Mouse (Mus musculus): Measurements from ENCODE around the gene Banf2.

Gene Banf2

DNA sequence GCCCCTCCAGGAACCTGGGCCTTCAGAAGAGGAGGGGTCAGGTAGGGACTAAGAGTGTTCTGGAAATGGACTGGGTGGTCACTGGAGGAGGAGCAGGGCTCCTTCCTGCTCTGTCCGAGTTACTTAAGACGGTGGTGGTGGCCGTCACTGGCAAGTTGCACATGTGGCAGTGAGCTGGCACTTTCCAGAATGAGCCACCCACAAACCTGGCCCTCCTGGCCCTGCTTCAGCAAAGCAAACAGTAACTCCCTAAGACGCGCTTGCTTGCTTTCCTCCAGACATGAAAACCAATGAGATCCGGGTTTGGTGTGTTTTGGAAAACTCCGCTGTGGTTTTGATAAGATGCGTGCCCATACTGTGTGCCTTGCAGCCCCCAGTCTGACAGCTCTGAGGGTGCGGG lies 7.5 kb upstream of the Banf2 start:
- no peak for DNase-seq (ENCODE audit: low spot score in 2 of 2)

DNA sequence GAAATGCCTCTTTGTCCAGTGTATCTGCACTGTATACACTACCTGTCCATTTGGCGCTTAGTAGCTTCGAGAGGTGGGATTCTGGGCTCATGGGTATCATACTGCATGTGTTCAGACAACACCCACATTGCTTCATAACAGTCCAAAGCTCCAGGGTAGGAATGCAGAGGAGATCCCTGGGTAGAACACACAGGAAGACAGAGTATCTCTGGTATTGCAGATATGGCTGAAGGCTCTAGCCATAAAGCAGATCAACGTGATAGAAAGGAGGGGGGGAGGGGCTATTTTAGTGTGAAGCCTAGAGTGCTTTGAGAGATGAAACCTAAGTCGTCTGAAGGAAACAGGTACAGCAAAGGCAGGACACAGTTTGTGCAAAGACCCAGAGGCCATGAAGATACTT lies 6.4 kb upstream of the Banf2 start:
- DNase-seq (ENCODE audit: low spot score in 2 of 2), result no peak

DNA sequence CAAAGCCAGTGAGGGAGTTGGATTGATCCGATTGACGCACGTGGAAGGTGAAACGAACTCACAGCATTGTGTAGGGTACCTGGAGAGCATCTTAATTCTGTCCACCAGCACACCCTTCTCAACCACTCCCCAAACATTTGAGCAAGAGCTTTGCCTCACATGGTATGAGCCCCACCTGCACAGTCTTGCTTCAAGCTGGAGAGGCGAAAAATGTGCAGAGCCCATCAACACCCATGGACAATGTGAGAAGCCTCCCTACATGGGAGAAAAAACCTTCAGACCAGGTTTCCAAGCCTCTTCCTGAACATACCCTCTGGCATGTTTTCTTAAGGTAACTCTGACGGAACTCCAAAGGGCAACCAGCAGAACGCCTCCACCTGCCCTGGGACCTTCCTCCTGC lies 2.1 kb upstream of the Banf2 start:
- no peak for DNase-seq (ENCODE audit: low spot score in 2 of 2)

DNA sequence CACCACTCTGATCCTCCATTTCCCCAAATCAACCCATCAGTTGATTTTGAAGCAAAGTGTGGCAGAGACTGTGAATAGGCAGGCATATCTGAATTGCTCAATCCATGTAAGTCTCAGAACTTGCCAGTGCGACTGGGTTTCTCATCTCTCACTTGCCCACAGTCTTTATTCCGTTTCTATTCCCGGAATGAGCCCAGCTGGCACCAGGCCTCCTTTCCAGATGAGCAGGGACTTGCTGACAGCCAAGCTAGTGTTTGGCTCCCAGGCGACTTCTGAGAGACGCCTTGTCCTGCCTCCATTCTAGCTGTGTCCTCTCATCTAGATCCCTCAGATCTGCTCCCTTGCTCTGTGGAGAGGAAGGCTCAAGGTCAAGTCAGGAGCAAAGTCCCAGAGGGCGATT lies 11.9 kb downstream of the Banf2 start:
- peak; percentile 79 for DNase-seq (ENCODE audit: low spot score in 2 of 2)

DNA sequence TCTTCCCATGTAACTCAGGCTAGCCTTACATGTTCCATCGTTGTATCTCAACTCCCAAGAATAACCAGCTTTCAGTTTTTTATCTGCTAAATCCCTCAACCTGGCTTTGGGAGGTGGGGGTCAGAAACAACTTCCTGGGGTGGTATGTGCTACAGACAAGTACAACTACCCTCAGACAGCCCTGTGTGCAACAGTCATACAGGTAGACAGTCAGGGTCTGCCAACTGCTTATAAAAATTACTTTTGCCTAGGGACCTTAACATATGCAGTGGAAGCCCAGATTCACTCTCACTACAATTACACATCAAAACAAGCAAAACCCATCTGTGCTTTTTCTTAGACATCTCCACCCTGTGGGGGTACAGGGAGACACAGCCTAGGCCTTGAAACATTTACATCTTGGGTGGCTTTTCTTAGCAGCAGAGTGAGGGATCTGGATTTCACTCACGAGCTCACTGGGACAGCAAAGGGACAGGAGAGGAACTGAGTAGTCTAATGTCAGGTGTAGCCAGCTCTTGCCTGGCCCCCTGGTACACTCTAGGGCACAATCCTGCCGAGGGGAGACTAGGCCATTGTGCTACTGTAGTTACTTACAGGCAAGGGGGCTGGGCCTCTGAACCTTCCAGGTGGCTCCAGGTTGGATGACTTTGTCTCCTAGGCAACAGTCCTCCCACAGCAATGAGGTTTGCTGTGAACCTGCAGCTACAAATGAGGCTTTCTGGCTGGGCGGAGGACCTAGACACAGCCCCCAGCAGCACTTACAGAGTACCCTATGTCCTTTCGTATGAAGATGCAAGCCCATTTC lies 13.1 kb downstream of the Banf2 start:
- DNase-seq (ENCODE audit: low spot score in 2 of 2), result peak; percentile 31 to 52

DNA sequence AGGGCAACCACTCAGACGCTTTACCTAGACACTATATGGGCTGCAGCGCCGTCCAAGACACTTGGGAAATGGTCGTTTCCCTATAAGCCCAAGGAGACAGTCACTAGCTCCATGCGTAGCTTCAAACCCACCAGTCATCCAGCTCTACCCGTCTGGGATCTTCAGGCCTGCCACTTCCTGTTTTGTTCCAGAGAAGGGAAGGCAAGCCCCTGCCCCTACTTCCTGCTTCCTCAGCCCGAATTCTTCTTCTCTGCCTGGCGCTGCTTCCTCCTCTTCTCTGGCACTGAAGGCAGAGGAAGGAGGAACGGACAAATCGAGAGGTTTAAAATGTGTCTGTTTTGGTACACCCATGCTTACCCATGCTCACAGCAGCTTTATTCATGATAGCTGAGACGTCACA lies 14.1 kb downstream of the Banf2 start:
- DNase-seq (ENCODE audit: low spot score in 2 of 2), result peak in 1 of 2 experiments; percentile 10

DNA sequence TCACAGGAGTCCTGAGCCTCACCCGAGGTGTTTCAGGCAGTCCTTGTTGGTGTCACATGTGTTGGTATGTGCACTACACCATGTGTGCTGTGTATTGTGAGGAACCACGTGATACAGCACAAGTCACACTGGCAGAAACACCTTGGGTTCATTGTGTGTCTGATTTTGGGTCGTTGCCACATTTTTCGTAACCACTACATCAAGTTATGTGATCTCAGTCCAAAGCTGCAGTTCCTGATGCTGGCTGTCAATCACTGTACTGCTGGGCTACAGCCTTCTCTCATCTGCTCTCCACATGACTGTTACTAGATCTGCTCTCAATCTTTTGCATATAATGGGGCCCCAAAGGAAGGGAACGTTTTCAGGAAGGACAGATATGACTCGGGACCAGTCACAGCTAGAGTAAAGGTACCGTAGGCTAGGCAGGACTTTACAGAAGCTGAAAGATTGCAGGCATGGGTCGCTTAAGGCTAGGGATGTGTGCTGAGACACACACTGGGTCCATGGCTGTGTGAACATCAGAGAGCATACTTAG lies 17.4 kb downstream of the Banf2 start:
- no peak for DNase-seq (ENCODE audit: low spot score in 2 of 2)

DNA sequence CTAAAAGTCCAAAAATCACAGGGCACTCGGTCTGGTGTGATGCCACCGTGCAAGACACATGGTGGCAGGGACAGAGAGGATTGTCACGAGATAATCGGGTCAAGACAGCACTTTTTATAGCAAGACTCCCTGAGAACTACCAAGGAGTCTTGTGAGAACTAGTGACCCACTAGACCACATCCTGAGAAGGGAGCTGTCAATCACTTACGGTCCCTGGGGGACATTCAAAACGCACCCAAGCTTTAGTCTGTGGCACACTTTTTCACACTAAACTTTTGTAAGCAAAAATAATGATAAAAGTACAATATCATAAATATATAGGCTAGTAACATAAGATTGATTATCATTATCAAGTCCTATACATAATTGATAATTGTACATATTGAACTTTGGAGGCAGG lies 18.0 kb downstream of the Banf2 start:
- DNase-seq (ENCODE audit: low spot score in 2 of 2), result no peak

DNA sequence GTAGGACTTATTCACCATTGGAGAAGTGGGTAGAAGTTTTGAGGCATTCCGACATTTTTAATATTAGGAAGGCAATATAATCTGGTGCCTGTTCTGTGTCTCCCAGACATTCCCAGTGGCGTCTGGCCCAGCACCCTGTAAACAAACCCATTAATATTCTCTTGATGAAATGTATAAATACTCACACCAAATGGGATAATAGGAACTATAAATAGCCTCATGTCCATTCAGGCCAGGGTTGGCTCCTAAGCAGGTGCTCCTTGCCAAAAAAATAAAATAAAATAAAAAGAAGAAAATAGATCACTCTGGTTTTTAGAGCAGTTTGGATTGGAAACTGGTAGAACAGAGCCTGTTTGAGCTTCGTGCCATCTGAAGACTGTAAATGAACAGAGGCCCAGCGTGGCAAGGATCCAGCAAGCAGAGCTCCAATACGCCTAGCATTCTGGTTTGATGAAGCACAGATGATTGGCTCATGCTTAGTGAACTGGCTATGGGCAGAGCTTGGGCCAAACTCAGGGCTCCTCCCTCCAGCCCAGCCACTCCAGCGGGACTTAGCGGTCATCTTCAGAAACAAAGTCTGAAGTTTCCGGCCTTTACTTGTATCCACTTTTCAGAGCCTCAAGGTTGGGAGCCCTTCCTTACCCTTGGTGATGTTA lies 19.7 kb downstream of the Banf2 start:
- DNase-seq (ENCODE audit: low spot score in 2 of 2), result peak; percentile 48 to 61

DNA sequence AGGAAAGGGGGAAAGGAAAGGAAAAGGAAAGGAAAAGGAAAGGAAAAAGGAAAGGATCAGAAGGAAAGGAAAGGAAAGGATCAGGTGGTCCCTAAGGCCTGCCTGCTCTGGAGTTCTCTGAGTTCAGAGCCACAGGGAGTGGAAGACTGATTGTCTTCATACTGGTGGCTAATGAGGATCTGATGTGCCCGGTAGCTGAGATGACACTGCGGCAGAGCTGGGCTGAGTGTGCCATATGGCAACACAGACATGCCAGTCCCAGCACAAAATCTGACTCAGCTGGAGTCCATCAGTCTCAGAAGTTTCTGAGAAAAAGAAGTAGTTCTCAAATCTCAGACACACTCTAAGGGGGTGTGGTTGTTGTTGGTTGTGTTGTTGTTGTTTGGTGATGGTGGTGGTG lies 24.9 kb downstream of the Banf2 start:
- DNase-seq (ENCODE audit: low spot score in 2 of 2), result no peak

DNA sequence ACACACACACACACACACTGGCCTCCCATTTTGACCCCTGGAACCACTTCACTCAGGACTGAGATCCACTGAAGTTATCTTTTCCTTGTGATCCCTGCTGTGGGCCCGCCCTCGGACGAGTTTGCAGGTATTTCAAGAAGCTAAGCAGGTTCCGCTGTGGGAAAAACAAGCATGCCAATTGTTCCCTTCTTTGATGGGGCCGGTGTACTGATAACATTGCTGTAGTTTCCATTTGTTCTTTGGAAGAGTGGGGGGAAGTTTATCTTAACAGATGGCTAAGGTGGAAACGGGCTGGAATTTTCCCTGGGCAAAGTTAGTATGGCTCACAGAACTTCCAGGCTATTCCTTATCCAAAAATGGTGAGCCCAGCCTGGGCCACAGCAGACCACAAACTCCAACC lies 28.8 kb downstream of the Banf2 start:
- DNase-seq (ENCODE audit: low spot score in 2 of 2), result no peak

DNA sequence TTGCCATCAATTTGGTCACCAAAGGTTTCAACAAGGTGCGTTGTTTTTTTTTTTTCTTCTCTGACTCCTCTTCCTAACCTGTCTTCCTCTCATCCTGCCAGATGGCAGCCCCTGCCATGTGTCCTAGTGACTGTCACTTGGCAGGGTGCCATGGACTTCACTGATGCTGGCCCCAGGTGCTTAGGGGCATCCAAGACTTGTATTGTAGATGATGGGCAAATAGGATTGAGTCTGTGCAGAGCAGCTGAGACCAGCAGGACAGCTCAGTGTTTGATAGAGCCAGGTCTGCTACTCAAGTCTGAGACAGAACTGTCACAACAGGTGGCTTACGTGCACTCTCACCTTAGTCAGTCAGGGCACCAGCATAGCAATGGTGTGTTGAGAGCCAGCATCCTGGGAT lies 32.6 kb downstream of the Banf2 start:
- no peak for DNase-seq (ENCODE audit: low spot score in 2 of 2)

DNA sequence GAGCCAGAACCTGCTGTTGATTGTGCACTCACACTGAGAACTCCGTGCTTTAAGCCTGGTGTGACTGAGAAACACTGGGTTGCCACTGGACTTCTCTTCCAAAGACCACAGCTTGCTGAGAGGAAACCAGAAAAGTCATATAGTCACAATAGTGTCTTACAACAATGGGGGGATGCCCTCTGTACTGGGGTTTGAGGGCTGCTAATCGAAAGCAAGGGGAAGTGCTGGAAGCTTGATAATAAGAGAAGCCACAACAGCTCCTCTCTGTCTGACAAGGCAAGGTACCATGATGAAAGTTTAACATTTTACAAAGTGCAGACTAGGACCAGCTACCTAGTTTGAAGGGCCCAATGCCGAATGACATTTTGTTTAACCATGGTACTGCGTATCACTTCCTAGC lies 36.8 kb downstream of the Banf2 start:
- no peak for DNase-seq (ENCODE audit: low spot score in 2 of 2)

DNA sequence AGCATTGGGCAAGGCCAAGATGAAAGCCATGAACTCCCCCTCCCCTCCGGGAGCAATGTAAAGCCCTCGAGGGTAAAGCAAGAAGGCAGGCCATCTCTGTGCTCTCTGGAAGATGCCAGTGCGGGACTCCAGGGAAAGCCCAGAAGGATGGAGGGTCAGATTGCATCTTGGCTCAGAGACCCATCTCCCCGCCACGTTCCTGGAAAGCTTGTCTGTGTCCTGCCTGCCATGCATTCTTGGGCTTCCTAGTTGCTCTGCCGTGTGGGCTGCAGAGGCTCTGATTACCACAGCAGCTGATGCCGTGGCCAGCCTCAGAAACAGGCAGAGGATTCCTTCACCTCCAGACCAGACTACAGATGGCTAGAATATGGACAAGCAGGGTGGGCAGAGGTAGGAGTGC lies 37.6 kb downstream of the Banf2 start:
- no peak for DNase-seq (ENCODE audit: low spot score in 2 of 2)

DNA sequence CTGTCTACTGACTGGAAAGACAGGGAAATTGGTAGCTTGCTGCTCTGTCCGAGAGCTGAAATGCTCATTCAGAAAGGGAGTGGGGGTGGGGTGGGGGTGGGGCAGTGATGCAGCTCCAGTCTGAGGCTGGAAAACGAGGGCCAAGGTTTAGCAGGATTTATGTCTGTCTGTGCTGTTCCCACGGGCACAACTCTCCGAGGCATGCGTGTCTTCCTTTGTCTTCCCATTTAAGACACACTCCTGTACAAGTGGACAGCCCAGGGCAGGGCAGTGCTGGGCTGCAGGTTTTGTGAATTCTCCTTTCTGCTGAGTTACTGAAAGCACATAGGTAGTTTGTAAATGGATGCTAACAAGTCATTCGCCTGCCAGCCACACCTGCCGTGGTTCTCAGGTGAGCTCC lies 39.8 kb downstream of the Banf2 start:
- no peak for DNase-seq (ENCODE audit: low spot score in 2 of 2)

DNA sequence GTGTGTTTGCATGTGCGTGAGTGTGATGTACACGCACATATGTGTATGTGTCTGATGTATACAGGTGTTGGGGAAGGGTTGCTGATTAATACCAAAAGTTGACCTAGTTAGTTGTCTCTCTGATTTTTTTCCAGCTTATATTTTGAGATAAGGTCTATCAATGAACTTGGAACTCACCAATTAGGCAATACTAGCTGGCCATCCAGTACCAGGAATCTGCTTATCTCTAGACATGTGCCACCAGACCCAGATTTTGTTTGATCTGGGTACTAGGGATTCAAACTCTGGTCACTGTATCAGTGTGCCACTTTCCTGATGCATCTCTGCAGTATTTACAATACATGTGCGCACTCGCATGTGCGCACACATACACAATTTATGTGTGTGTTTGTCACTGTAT lies 41.2 kb downstream of the Banf2 start:
- no peak for DNase-seq (ENCODE audit: low spot score in 2 of 2)

DNA sequence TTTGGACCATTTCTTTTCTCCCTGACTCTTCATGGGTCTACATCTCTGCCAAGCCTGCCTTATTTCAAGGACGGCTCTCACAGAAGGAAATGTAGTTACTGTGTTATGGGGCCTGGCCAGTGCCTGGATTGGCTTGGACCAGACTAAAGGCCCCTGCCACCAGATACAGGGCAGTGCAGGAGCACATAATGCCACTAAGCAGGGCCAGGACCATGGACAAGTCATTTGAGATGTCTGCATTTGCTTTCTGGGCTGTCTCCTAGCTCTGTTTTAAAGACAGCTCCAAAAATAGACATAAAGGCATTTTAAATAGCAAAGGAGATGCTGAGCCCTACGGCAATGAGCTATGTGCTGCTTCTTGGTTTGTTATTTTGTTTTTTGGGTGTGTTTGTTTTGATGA lies 43.8 kb downstream of the Banf2 start:
- no peak for DNase-seq (ENCODE audit: low spot score in 2 of 2)

DNA sequence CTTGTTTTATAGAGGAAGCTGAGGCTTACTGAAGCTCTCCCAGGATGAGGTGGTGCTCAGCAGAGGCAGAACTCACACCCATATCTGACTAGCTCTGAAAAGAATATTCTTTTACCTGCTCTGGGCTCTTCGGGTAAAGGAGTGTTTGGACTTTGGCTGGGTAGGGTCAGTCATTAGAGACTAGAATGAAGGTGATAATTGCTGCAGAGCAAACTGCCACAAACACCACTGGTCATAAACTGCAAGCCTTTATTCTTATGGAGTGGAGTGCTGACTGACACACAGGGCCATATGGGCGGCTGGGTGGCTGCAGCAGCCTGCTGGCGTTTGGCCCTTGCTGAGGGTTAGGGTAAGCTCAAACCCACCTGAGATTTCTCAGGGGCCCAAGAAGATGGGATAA lies 46.0 kb downstream of the Banf2 start:
- no peak for DNase-seq (ENCODE audit: low spot score in 2 of 2)

DNA sequence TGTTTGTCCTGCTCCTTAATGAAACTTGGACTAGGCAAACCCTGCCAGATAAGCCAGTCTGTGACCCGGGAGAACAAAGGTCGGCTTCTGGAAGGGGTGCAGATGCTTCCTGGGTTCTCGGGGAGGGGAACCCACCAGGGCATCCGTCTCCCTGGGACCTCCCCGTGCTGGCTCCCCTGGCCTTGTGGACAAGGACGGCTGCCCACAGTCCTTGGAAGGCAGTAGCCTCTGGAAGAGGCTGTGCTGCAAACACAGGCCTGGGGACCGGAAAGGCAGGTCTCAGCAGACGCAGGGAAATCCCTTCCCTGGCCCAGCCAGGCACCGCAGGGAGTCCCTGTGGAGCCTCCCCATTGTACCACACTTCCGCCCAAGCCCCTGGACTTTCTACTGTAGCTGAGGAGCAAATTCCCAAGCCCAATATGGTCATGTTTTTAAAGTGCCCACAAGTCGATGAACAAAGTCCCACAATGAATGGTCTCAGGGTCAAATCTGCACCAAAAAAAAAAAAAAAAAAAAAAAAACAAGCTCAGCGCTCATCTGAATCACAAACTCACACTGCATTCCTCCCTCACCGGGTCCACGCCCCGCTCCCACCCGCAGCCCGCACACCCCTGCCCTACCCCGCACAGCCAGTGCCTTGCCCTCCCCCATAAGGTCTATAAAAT lies 53.5 kb downstream of the Banf2 start:
- no peak for DNase-seq (ENCODE audit: low spot score in 2 of 2)

DNA sequence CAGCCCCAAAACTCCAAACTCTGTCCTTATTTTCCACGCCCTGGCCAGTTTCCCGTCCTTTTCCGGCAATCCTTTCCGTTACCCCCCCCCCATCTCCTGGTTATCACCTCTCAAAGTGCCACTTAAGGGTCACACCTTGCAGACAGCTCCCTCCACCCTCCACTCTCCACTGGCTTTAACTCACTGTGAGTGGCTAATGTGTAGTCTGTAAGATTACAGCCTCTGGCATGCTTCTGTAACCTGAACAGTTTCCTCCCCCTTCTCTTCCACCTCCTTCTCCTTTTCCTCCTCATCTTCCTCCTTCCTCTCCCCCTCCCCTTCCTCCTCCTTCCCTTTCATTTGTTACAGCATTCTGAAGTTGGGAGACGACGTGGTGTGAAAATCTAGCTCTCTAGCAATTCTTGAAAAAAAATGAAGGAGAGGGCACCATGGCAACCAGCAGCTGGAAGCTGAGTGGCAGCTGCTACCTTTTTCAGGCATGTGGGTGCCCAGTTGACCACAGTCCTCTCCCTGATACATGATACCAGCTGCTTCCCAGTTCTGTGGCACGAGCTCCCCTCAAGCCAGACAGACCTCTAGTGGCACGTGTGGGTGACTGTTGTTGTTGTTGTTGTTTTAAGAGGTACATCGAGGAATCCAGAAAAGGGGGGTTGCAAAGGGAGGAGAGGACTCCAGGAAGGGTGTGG lies 55.2 kb downstream of the Banf2 start:
- no peak for DNase-seq (ENCODE audit: low spot score in 2 of 2)

DNA sequence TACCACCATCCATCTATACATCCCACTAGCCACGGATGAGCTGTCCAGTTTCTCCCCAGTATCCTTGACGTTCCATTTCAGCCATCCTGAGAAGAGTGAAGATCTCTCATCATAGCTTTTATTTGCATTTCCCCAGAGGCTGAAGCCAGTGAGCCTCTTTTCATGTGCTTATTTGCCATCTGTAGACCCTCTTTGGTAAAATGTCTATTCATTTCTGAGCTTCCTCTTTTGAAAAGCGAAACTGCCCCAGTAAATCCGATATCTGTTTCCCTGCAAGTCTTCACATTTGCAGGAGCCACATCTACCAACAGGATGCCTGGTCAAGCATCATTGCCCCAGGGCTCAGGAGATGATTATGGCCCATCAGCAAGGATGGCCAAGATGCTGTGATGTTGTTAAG lies 59.9 kb downstream of the Banf2 start:
- no peak for DNase-seq (ENCODE audit: low spot score in 2 of 2)

DNA sequence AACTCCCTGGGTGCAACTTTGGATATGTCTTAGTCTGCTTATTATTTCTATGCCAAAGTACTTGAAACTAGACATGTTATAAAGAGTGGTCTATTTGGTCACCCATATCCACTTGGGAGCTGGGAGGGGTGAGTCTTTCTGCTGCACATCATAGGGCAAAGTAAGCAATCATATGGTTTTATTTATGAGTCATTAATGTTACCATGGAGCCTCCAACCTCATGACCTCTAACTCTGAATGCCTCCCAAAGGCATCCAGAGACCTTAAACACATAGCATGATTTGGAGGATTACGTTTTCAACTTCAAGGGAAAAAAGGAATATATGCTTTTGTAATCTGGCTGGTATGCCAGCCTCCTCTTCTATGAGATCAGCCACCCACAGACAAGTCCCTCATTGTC lies 61.9 kb downstream of the Banf2 start:
- DNase-seq (ENCODE audit: low spot score in 2 of 2), result no peak

All from right cerebral cortex, adult 2 months (tissue).